Mouse (Mus musculus): ENCODE data around the gene Elmo1. TPM values are rescaled to one million over a fixed set of nuclear protein-coding genes. Genes with fewer than 3 reads are reported as not detected.

The Elmo1 gene
- polyA plus RNA-seq, 1 experiment from 2014 or later = 12.3 TPM

DNA sequence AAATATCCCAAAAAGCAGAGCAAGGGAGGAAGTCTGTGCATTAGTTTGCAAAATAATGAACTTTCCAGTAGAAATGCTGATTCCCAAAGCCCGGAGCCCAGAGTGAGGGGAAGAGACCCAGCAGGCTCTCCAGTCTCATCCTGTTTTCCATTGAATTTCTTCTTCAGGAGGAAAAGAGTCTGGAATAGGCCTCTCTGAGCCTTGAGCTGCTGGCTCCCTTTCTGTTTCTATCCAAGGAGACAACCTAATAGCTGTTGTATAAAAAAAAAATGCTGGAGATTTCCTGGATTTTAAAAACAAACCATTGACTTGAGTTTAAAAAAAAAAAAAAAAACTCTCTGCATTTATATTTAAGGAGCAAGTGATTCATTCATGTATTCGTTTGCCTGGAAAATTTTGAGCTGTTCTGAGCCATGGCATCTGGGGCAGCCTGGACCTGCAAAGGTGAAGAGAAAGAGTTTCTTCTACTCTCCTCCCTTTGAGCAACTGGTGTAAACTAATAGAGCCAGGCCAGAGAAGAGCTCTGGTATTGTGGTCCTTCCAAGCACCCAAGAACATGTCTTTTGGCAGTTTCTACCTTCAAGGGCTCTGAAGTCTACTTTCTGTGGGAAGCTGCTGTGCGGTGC lies 84.4 kb downstream of the Elmo1 start:
- Histone ChIP-seq H3K36me3 (ENCODE audit: control insufficient read depth, insufficient read depth, low read length) (no peaks in the 10 kb centered on the region), H3K9me3 (ENCODE audit: control insufficient read depth, low read length) (no peaks in the 10 kb centered on the region), H3K4me1 (replicated peaks; ENCODE audit: control insufficient read depth, insufficient read depth, low read length) (no peaks in the 10 kb centered on the region), H3K9ac (ENCODE audit: low read length) (no peak overlapping the region), H3K4me3 (ENCODE audit: low read depth, low read length) (no peak overlapping the region), H3K27ac (ENCODE audit: low read depth, low read length) (no peak overlapping the region), H3K27me3 (ENCODE audit: control insufficient read depth, insufficient read depth, low read length) (no peaks in the 10 kb centered on the region), H3K4me2 (ENCODE audit: low read depth, low read length, severe bottlenecking) (no peak overlapping the region)
- ATAC-seq (replicated peaks; ENCODE audit: low FRiP score) (no peak), DNase-seq (ENCODE audit: low spot score) (no peak)
- WGBS = 63% methylated on average over 3 of the region's 3 CpGs

GRCm38 (mm10) chr13:20180738-20181137 lies 90.3 kb downstream of the Elmo1 start:
- Histone ChIP-seq H3K27me3 (ENCODE audit: control insufficient read depth, insufficient read depth, low read length) (no peaks in the 10 kb centered on the region), H3K4me2 (ENCODE audit: low read depth, low read length, severe bottlenecking) (no peak overlapping the region), H3K4me3 (ENCODE audit: low read depth, low read length) (no peak overlapping the region), H3K9me3 (ENCODE audit: control insufficient read depth, low read length) (no peaks in the 10 kb centered on the region), H3K9ac (ENCODE audit: low read length) (no peak overlapping the region), H3K27ac (ENCODE audit: low read depth, low read length) (no peak overlapping the region), H3K36me3 (ENCODE audit: control insufficient read depth, insufficient read depth, low read length) (no peaks in the 10 kb centered on the region), H3K4me1 (replicated peaks; ENCODE audit: control insufficient read depth, insufficient read depth, low read length) (no peaks in the 10 kb centered on the region; the same call in 1 of the 2 replicates)
- WGBS = 91% methylated on average over 5 of the region's 5 CpGs
- DNase-seq (ENCODE audit: low spot score) = no peak
- no peak for ATAC-seq (replicated peaks; ENCODE audit: low FRiP score)

DNA sequence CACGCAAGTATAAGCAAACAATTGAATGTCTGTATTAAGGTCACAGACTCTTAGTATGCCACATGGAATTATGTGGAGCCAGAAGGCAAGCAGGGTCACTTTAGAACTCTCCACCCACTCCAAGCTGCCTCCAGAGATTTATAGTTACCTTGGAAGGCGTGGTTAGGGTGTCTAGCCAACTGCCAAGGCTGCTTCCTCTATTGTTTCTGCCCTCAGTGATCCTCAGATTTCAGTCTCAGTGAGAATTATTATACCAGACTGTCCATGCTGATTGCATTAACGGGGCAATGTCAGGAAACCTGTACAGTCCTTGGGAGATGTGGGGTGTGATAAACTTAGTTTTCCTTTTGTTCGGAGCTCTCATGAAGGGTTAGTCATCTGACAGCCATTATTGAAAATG lies 90.9 kb downstream of the Elmo1 start:
- Histone ChIP-seq H3K27ac (ENCODE audit: low read depth, low read length) (no peak overlapping the region), H3K9ac (ENCODE audit: low read length) (no peak overlapping the region), H3K4me3 (ENCODE audit: low read depth, low read length) (no peak overlapping the region), H3K9me3 (ENCODE audit: control insufficient read depth, low read length) (no peaks in the 10 kb centered on the region), H3K36me3 (ENCODE audit: control insufficient read depth, insufficient read depth, low read length) (no peaks in the 10 kb centered on the region), H3K4me2 (ENCODE audit: low read depth, low read length, severe bottlenecking) (no peak overlapping the region), H3K27me3 (ENCODE audit: control insufficient read depth, insufficient read depth, low read length) (no peaks in the 10 kb centered on the region), H3K4me1 (replicated peaks; ENCODE audit: control insufficient read depth, insufficient read depth, low read length) (no peaks in the 10 kb centered on the region; the same call in 1 of the 2 replicates)
- 86% methylated on average over 4 of the region's 4 CpGs for WGBS
- DNase-seq (ENCODE audit: low spot score) = no peak
- ATAC-seq (replicated peaks; ENCODE audit: low FRiP score) = no peak

DNA sequence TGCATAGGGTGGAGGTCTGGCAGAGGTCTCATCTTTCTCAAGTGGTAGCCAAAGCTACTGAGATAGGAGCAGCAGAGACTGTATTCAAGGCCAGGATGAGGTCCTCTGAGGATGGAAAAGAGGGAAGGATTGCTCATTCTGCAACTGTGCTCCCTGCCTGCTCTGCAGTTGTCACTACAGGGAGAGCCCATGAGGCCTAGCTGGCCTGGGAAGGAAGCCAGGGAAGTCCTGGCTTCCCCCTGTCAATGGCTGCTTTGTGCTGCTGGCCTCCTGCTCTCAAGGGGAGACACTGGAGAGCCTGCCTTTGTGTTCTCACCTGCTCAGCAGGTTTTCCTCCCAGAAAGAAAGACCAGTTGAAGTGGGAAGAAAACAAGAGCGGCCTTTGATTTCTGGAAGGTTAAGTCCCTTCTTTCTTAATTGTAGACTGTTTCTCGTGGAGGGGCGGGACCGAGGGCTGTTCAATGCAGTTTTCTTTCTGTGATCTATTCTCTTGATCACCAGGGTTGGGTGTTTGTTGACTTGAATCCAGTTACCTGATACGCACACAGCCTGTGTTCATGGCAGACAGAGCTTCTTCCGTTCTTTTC lies 91.9 kb downstream of the Elmo1 start:
- Histone ChIP-seq H3K4me1 (replicated peaks; ENCODE audit: control insufficient read depth, insufficient read depth, low read length) (no peaks in the 10 kb centered on the region; the same call in 1 of the 2 replicates), H3K4me2 (ENCODE audit: low read depth, low read length, severe bottlenecking) (no peak overlapping the region; the same call in 1 of the 2 replicates), H3K4me3 (ENCODE audit: low read depth, low read length) (no peak overlapping the region), H3K36me3 (ENCODE audit: control insufficient read depth, insufficient read depth, low read length) (no peaks in the 10 kb centered on the region), H3K27me3 (ENCODE audit: control insufficient read depth, insufficient read depth, low read length) (no peaks in the 10 kb centered on the region), H3K27ac (ENCODE audit: low read depth, low read length) (no peak overlapping the region), H3K9me3 (ENCODE audit: control insufficient read depth, low read length) (no peaks in the 10 kb centered on the region), H3K9ac (ENCODE audit: low read length) (no peak overlapping the region)
- no peak for DNase-seq (ENCODE audit: low spot score)
- ATAC-seq (replicated peaks; ENCODE audit: low FRiP score) = peak; percentile 25; the same call in 1 of the 2 replicates
- 16% methylated on average over 6 of the region's 6 CpGs for WGBS

- H3K9ac ChIP-seq (ENCODE audit: low read length) = no peak overlapping the region
- H3K36me3 ChIP-seq (ENCODE audit: control insufficient read depth, insufficient read depth, low read length) = no peaks in the 10 kb centered on the region
- H3K27ac ChIP-seq (ENCODE audit: low read depth, low read length) = peak overlapping the region; percentile 7; the same call in 1 of the 2 replicates
- H3K4me3 ChIP-seq (ENCODE audit: low read depth, low read length) = no peak overlapping the region
- no peaks in the 10 kb centered on the region for H3K27me3 ChIP-seq (ENCODE audit: control insufficient read depth, insufficient read depth, low read length)
- ATAC-seq (replicated peaks; ENCODE audit: low FRiP score) (peak; percentile 47), DNase-seq (ENCODE audit: low spot score) (peak; percentile 52)
- no peaks in the 10 kb centered on the region; the same call in 1 of the 2 replicates for H3K4me1 ChIP-seq (replicated peaks; ENCODE audit: control insufficient read depth, insufficient read depth, low read length)
- no peak overlapping the region for H3K4me2 ChIP-seq (ENCODE audit: low read depth, low read length, severe bottlenecking)
- WGBS = 4% methylated on average over 9 of the region's 9 CpGs
- no peaks in the 10 kb centered on the region for H3K9me3 ChIP-seq (ENCODE audit: control insufficient read depth, low read length)
Measured at GRCm38 (mm10) chr13:20183512-20184238, 93.3 kb downstream of the Elmo1 start.

DNA sequence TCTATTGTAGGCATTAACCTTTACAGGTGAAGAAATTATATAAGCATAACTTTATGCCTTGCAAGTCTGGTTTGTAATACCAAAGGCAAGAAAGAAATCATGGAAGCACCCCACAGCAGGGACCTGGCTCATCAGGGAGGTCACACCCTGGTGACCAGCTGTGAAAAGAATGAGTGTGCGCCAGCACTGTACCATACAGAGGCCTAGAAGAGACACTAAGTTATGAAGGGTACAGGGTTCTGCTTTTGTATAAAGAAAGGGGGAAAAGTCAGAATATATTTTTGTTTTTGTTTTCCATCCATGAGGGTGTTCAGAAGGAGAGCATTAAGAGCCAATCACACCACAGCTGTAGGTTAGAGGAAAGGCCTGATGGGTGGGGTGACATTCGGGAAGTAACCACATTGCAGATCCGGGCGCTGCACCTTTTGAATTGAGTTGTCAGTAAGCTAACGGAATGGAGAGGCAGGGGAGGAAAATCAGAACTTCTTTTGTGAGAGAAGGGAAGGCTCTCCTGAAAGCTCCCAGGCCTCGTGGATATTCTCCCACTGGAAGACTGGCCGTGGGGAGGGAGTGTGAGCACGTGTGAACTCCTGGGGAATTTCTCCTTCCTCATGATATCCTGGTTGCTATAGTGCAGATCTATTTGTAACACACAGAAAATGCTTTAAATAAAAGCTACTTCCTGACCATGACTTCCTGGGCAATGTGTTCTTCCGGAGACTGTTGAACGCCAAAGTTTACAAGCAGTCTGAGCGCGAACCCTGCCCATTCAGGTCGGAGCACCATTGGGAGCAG lies 94.0 kb downstream of the Elmo1 start:
- WGBS = 69% methylated on average over 13 of the region's 13 CpGs
- Histone ChIP-seq H3K9ac (ENCODE audit: low read length) (no peak overlapping the region), H3K4me2 (ENCODE audit: low read depth, low read length, severe bottlenecking) (no peak overlapping the region), H3K27me3 (ENCODE audit: control insufficient read depth, insufficient read depth, low read length) (no peaks in the 10 kb centered on the region), H3K9me3 (ENCODE audit: control insufficient read depth, low read length) (no peaks in the 10 kb centered on the region), H3K4me1 (replicated peaks; ENCODE audit: control insufficient read depth, insufficient read depth, low read length) (no peaks in the 10 kb centered on the region; the same call in 1 of the 2 replicates), H3K27ac (ENCODE audit: low read depth, low read length) (no peak overlapping the region), H3K36me3 (ENCODE audit: control insufficient read depth, insufficient read depth, low read length) (no peaks in the 10 kb centered on the region), H3K4me3 (ENCODE audit: low read depth, low read length) (no peak overlapping the region)
- DNase-seq (ENCODE audit: low spot score) (no peak), ATAC-seq (replicated peaks; ENCODE audit: low FRiP score) (0 out of 2 replicates have a peak, but pooled peaks have one; percentile 25)

DNA sequence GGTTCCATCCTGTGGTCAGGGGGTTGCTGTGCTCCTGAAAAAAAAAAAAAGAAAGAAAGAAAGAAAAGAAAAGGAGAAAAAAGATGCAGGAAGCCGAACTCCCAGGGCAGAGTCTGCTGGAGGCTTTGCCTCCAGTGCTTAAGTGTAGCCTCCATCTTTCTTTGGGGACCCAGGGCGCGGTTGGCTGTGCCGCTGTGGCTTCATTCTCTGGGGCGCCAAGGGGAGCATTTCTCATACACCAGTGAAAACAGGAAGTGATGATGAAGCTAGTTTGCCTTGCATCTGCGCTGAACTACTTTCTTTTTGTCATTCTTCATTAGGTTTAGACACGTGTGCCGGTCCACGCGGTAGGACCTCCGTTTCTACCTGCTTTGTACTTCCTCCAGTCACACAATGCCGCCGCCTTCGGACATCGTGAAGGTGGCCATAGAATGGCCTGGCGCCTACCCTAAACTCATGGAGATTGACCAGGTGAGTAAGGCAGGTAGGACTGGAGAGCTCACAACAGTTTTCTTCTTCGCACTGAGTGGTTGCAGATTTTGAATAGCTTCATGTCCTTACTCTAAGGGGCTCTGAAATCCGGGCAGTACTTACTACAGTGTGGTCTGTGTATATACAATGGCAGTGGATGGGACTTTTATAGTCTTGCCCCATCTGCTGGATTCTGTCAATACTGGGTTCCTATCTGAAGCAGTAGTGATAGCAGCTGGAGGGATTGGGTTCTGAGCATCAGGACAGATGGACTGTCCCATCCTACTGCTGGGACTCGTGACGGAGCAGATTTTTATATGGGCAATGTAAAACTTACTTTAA lies 94.8 kb downstream of the Elmo1 start:
- WGBS = 94% methylated on average over 20 of the region's 20 CpGs
- no peak overlapping the region for H3K4me3 ChIP-seq (ENCODE audit: low read depth, low read length)
- H3K27ac ChIP-seq (ENCODE audit: low read depth, low read length) = no peak overlapping the region
- H3K9ac ChIP-seq (ENCODE audit: low read length) = no peak overlapping the region
- H3K9me3 ChIP-seq (ENCODE audit: control insufficient read depth, low read length) = no peaks in the 10 kb centered on the region
- no peaks in the 10 kb centered on the region for H3K36me3 ChIP-seq (ENCODE audit: control insufficient read depth, insufficient read depth, low read length)
- ATAC-seq (replicated peaks; ENCODE audit: low FRiP score) (no peak), DNase-seq (ENCODE audit: low spot score) (no peak)
- no peaks in the 10 kb centered on the region; the same call in 1 of the 2 replicates for H3K4me1 ChIP-seq (replicated peaks; ENCODE audit: control insufficient read depth, insufficient read depth, low read length)
- no peaks in the 10 kb centered on the region for H3K27me3 ChIP-seq (ENCODE audit: control insufficient read depth, insufficient read depth, low read length)
- no peak overlapping the region for H3K4me2 ChIP-seq (ENCODE audit: low read depth, low read length, severe bottlenecking)

DNA sequence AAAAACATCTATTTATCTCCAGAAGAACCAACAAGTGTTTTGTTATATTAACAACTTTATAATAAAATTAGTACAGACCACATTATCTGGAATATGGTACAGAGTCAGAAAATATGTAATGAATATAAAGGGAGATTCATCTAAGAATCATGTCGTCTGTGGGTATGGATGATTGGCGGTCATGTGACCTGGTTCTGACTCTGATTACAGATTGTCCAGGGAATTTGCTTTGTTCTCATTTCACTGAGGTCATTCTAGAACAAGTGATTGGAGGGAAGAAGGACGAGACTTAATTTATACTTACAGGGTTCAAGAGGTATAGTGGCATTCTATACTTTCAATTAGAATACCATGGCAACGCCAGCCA lies 95.4 kb downstream of the Elmo1 start:
- no peaks in the 10 kb centered on the region for H3K9me3 ChIP-seq (ENCODE audit: control insufficient read depth, low read length)
- WGBS = 71% methylated on average over 4 of the region's 4 CpGs
- H3K4me3 ChIP-seq (ENCODE audit: low read depth, low read length) = no peak overlapping the region
- H3K36me3 ChIP-seq (ENCODE audit: control insufficient read depth, insufficient read depth, low read length) = no peaks in the 10 kb centered on the region
- ATAC-seq (replicated peaks; ENCODE audit: low FRiP score) (no peak), DNase-seq (ENCODE audit: low spot score) (no peak)
- H3K4me1 ChIP-seq (replicated peaks; ENCODE audit: control insufficient read depth, insufficient read depth, low read length) = no peaks in the 10 kb centered on the region; the same call in 1 of the 2 replicates
- H3K27ac ChIP-seq (ENCODE audit: low read depth, low read length) = no peak overlapping the region
- no peak overlapping the region for H3K4me2 ChIP-seq (ENCODE audit: low read depth, low read length, severe bottlenecking)
- no peaks in the 10 kb centered on the region for H3K27me3 ChIP-seq (ENCODE audit: control insufficient read depth, insufficient read depth, low read length)
- no peak overlapping the region for H3K9ac ChIP-seq (ENCODE audit: low read length)
